Mouse (Mus musculus) bone marrow, adult 2 months (tissue): Measurements from ENCODE around the gene Inf2.

Experiments used
- CTCF ChIP-seq: fragments of 200-500 bp; IDR thresholded peaks from 2 replicates; pipeline ENCODE4 v1.5.1; 2011; ENCODE audit warnings: low read length, control low read depth; ENCODE audit not compliant: control insufficient read depth, insufficient read depth
- POLR2A ChIP-seq: fragments of 200-500 bp; IDR thresholded peaks from 2 replicates; pipeline ENCODE4 v1.6.1; 2011; ENCODE audit warnings: low read depth, mild to moderate bottlenecking, control low read depth, low read length, borderline replicate concordance; ENCODE audit not compliant: control insufficient read depth

DNA sequence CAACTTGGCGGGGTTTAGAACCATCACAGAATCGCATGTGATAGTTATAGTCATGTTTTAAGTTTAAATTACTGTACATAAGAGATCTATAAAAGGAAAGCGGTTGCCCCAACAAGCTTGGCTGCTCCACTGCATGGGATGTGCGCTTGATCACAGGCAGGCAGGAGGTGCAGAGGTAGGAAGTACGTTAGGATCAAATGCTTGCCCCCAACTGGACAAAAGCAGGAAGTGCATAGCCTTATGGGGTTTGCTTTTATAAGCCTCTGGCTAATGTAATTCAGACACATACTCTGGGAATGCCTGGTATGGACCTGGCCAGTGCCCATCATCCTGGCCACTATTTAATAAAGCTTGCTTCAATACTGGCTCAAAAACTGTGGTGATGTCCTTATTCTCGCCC lies 17.5 kb upstream of the Inf2 start:
- TF ChIP-seq CTCF (no peak), POLR2A (no peak)
